Mouse (Mus musculus) testis, postnatal 14 days (tissue): ENCODE measurements around the gene Tdpoz4.
"Not testable (repeated sequence)": the region's sequence is repeated elsewhere in the genome, so short reads cannot be mapped to it uniquely, and the experiment has no call there.

Experiments
- DNase-seq: peaks from one replicate; pipeline ENCODE4 v3.0.0; 2021; ENCODE audit warnings: low spot score

The Tdpoz4 gene

DNA sequence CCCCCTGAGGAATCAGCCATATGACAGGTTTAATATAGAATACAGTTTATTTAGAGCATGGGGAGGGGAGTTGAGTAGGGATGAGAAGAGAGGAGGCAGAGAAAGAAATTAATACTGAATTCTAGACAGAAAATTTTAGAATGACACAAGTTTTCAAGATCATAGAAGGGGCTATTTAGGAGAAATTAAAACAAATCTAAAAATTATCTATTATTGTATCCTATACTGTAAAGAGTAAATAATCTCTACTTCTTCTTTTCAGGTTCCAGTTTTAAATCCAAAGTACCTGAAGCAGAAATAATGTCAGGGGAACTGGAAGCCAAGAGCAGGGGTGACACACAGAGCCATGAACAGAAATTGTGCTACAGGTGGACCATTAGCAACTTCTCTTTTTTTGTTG, at the start of gene Tdpoz4:
Gene Tdpoz4, plus strand, starts transcription at position 301 of the 400 bp plus-strand sequence.
- not testable (repeated sequence) for DNase-seq

DNA sequence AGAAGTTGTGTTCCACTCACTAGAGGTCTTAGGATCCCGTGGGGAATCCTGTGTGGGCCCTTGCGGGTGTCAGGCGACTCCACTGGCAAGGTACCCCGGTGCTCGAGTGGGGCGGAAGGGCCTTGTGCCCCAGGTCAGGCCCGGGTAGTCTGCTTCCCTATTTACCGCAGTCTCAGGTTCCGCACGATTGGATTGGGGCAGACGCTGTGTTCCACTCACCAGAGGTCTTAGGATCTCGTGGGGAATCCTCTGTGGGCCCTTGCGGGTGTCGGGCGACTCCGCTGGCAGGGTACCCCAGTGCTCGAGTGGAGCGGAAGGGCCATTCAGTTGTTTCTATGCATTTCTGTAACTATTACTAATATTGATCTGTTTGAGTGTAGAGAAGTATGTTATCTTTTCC, 42.2 kb upstream of the Tdpoz4 start:
- not testable (repeated sequence) for DNase-seq

DNA sequence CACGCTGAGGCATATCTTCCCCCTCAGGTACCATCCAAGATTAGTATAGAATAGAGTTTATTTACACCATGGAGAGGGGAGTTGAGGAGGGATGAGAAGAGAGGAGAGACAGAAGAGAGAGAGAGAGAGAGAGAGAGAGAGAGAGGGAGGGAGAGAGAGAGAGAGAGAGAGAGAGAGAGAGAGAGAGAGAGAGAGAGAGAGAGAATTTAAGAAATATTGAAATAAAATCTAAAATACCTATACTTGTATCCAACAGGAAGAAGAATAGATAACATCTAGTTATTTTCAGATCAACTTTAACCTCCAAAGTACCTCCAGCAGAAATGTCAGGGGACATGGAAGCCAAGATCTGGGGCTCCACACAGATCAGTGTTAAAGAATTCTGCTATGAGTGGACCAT, 23.5 kb upstream of the Tdpoz4 start, which contains the start of gene Gm5773:
Gene Gm5773, plus strand, starts transcription at position 301 of the 400 bp plus-strand sequence.
- DNase-seq, result not testable (repeated sequence)

DNA sequence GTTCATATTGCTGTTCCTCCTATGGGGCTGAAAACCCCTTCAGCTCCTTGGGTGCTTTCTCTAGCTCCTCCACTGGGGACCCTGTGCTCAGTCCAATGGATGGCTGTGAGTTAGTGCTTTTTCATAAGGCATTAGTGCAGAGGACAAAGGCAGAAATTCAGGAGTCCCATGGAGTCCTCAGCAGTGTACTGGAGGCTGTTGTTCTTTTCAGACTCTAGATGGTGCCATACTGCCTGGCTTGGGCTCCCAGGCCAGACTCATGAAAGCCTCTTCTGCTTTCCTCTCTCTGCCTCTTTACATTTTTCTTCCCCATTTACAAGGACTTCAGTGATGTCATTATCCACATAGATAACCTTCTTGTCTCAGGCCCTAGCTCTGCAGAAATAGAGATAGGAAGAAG, 17.1 kb downstream of the Tdpoz4 start:
- not testable (repeated sequence) for DNase-seq

DNA sequence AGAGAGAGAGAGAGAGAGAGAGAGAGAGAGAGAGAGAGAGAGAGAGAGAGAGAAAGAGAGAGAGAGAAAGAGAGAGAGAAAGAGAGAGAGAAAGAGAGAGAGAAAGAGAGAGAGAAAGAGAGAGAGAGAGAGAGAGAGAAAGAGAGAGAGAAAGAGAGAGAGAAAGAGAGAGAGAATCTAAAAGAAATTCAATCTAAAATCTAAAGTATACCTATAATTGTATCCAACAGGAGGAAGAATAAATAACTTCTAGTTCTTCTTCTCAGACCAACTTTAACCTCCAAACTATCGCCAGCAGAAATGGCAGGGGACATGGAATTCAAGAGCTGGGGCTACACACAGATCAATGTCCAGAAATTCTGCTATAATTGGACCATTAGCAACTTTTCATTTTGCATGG, 29.5 kb downstream of the Tdpoz4 start, which contains the start of gene Tdpoz3:
Gene Tdpoz3, plus strand, starts transcription at position 301 of the 400 bp plus-strand sequence.
- DNase-seq, result not testable (repeated sequence)
